Mouse (Mus musculus): Measurements from ENCODE around the gene Gm21173. TPM values are rescaled to one million over a fixed set of nuclear protein-coding genes. Genes with fewer than 3 reads are reported as not detected.
"Not testable (repeated sequence)": the region's sequence is repeated elsewhere in the genome, so short reads cannot be mapped to it uniquely, and the experiment has no call there.

Gene Gm21173
- not detected in 2 replicates for total RNA-seq (2017)

DNA sequence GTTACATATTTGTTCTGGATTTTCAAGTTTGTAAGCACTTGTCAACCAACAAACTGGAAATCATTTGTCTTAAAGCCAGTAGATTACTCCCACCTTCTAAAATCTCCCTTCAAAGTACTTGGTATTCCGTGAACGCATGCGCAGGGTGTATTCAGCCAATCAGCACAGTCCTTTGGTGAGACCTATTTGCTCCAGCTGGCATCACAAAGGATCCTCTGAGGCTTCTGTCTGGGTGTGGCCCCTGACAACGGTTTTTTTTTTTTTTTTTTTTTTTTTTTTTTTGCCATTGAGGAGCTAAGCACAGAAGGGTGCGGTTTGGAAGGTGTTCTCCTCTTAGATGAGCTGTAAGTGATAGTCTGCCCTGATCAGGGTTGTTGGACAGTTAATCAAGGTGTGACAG lies at the start of gene Gm21173:
Gm21173 (plus strand) TSS at position 301 of the 400 bp plus-strand sequence.
- not testable (repeated sequence) for ATAC-seq (replicated peaks in 1 of 2; ENCODE audit: insufficient read depth in 1 of 2, low FRiP score in 2 of 2, low TSS enrichment in 1 of 2, low read depth in 1 of 2, poor library complexity in 2 of 2, severe bottlenecking in 2 of 2)
